Mouse (Mus musculus) limb, embryonic 14.5 days (tissue): ENCODE data around the gene Kcnk16. TPM values are rescaled to one million over a fixed set of nuclear protein-coding genes. Genes with fewer than 3 reads are reported as not detected.

Source experiments
- ATAC-seq: fragments of 200-750 bp; cut with Nextera tagmentation; 2 replicates; pipeline ENCODE4 v1.8.0; 2017; ENCODE audit warnings: low read depth, moderate number of reproducible peaks, moderate TSS enrichment; ENCODE audit not compliant: low FRiP score
- DNase-seq: peaks from one replicate; pipeline ENCODE4 v3.0.0-alpha.2; 2015; ENCODE audit warnings: low spot score
- H3K27ac ChIP-seq: fragments of 300-500 bp; sonication (generic); replicated peaks from 2 replicates; pipeline ENCODE4 v1.5.1; 2014; ENCODE audit warnings: low read depth, mild to moderate bottlenecking, low read length, moderate library complexity, mixed read lengths
- H3K27me3 ChIP-seq: fragments of 300-500 bp; sonication (generic); 2 replicates; pipeline ENCODE4 v1.6.1; 2014; ENCODE audit warnings: low read length, mixed read lengths; ENCODE audit not compliant: control insufficient read depth, insufficient read depth
- H3K36me3 ChIP-seq: fragments of 300-500 bp; sonication (generic); 2 replicates; pipeline ENCODE4 v1.6.1; 2014; ENCODE audit warnings: mild to moderate bottlenecking, low read length, moderate library complexity, mixed read lengths; ENCODE audit not compliant: control insufficient read depth, insufficient read depth
- H3K4me1 ChIP-seq: fragments of 300-500 bp; sonication (generic); 2 replicates; pipeline ENCODE4 v1.6.1; 2014; ENCODE audit warnings: antibody characterized with exemption, low read length, mixed read lengths; ENCODE audit not compliant: control insufficient read depth, insufficient read depth
- H3K4me2 ChIP-seq: fragments of 300-500 bp; sonication (generic); replicated peaks from 2 replicates; pipeline ENCODE4 v1.6.1; 2014; ENCODE audit warnings: low read depth, mild to moderate bottlenecking, low read length, moderate library complexity; ENCODE audit not compliant: severe bottlenecking
- H3K4me3 ChIP-seq: fragments of 300-500 bp; sonication (generic); replicated peaks from 2 replicates; pipeline ENCODE4 v1.5.1; 2014; ENCODE audit warnings: low read length
- H3K9ac ChIP-seq: fragments of 300-500 bp; sonication (generic); 2 replicates; pipeline ENCODE4 v1.6.1; 2014; ENCODE audit warnings: mild to moderate bottlenecking, low read depth, low read length, moderate library complexity; ENCODE audit not compliant: severe bottlenecking
- H3K9me3 ChIP-seq: fragments of 300-500 bp; sonication (generic); 2 replicates; pipeline ENCODE4 v1.6.1; 2016; ENCODE audit warnings: low read length; ENCODE audit not compliant: control insufficient read depth
- POLR2A ChIP-seq: fragments of 200-500 bp; IDR thresholded peaks from 2 replicates; pipeline ENCODE4 v1.8.0; 2012; ENCODE audit warnings: inconsistent platforms, mild to moderate bottlenecking, moderate library complexity, borderline replicate concordance; ENCODE audit not compliant: insufficient read depth, insufficient read length; ENCODE audit errors: extremely low read depth
- WGBS: fragments of 180-500 bp; shearing (Covaris S2); extraction: QIAGEN DNeasy Blood & Tissue Kit; methylation state at CpG from one replicate; pipeline ENCODE4 v1.1.7; 2014; 5-methylcytosine and 5-hydroxymethylcytosine counted together
- polyA plus RNA-seq, 2 experiments: library from polyadenylated mRNA; depleted of rRNA in 1 of 2; stranded (reverse) in 1 of 2; unstranded in 1 of 2; fragments of >200 nt; fragmentation: Nextera tagmentation in 1 of 2; extraction: Ambion mirVana in 1 of 2; gene quantifications; 2 replicates each; pipeline versions ENCODE4 v1.2.1 to v1.2.3; 2012 to 2014

The Kcnk16 gene
- polyA plus RNA-seq, 2 experiments, result not detected

DNA sequence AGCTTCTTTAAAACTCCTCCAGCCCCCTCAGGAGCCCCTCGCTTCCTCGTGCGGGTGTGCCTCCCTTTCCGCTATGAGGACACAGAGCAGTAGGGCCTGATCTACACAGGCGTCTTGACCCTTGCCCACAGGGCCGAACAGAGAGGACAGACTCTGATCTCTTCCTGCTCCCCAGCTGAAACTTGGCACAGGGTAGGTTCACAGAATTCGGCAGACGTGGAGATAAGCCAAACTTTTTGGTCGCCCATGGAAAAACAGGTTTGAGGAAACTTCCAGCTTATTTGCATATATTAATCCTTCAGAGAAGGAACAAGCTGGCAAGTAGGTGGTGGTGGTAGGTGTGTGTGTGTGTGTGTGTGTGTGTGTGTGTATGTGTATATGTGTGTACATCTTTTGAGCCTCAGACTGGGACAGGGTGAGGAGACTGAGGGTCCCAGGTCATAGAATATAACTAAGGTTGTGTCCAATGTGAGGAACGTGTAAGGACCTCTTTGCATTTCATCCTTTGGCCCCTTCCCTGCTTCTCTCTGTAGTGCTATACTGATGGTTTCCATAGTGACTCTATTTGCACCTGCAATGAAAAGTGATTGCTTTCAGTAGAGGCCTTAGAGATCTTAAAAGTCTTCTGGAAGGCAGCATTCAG, 44.3 kb downstream of the Kcnk16 start:
- DNase-seq, result no peak
- H3K4me1 ChIP-seq, result peaks cover 3% of the 10 kb centered on the region; the same call in 1 of the 2 replicates
- TF ChIP-seq POLR2A, result no peak
- no peaks in the 10 kb centered on the region for H3K9me3 ChIP-seq
- H3K36me3 ChIP-seq, result no peaks in the 10 kb centered on the region
- no peak overlapping the region for H3K27ac ChIP-seq
- H3K4me3 ChIP-seq, result no peak overlapping the region
- 76% methylated on average over 10 of the region's 10 CpGs for WGBS
- H3K9ac ChIP-seq, result no peak overlapping the region
- no peak for ATAC-seq
- no peak overlapping the region for H3K4me2 ChIP-seq
- H3K27me3 ChIP-seq, result no peaks in the 10 kb centered on the region

DNA sequence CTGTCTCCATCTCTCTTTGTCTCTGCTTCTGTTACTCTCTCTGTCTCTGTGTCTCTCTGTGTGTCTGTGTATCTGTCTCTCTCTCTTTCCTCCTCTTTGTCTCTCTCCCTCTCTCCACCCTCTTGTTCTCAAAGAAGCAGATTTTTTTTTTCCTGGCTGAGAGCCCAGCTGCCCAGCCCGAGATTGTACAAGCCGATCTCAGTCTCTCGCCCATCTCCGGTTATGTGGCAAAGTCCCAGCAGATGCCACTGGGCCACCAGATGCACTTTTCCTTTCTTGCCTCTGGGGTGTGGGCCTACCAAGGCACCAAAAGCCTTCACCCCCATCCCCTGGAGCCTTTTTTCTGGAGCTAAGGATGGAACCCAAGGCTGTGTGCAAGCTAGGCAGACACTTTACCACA, 44.8 kb downstream of the Kcnk16 start:
- TF ChIP-seq POLR2A, result no peak
- Histone ChIP-seq H3K36me3 (no peaks in the 10 kb centered on the region), H3K9me3 (no peaks in the 10 kb centered on the region), H3K4me1 (peaks cover 3% of the 10 kb centered on the region; the same call in 1 of the 2 replicates), H3K9ac (no peak overlapping the region), H3K4me2 (no peak overlapping the region), H3K4me3 (no peak overlapping the region), H3K27ac (no peak overlapping the region), H3K27me3 (no peaks in the 10 kb centered on the region)
- 71% methylated on average over 4 of the region's 4 CpGs for WGBS
- DNase-seq (no peak), ATAC-seq (no peak)

DNA sequence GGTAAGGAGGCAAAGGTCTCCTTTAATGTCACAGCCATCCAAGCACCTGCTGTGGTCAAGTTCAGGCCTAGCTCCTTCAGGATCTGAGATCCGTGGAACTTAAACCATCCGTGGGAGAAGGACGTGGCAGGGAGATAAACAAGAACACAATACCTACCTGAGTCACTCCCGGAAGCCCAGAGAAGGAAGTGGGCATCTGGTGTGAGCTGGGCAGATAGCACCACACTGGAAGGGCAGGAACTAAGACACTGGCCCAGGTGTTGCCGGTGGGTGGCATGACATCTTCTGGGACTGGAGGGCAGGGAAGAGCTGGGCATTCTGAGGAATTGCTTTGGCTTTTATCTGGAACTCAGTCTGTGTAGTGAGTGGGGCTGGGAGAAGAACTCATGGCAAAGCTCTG, 45.7 kb downstream of the Kcnk16 start:
- H3K4me3 ChIP-seq, result no peak overlapping the region
- H3K4me1 ChIP-seq, result peaks cover 3% of the 10 kb centered on the region; the same call in 1 of the 2 replicates
- no peak overlapping the region for H3K9ac ChIP-seq
- WGBS, result 90% methylated on average over 5 of the region's 5 CpGs
- H3K9me3 ChIP-seq, result no peaks in the 10 kb centered on the region
- TF ChIP-seq POLR2A, result no peak
- ATAC-seq (no peak), DNase-seq (no peak)
- no peaks in the 10 kb centered on the region for H3K27me3 ChIP-seq
- no peak overlapping the region for H3K4me2 ChIP-seq
- H3K27ac ChIP-seq, result no peak overlapping the region
- no peaks in the 10 kb centered on the region for H3K36me3 ChIP-seq

DNA sequence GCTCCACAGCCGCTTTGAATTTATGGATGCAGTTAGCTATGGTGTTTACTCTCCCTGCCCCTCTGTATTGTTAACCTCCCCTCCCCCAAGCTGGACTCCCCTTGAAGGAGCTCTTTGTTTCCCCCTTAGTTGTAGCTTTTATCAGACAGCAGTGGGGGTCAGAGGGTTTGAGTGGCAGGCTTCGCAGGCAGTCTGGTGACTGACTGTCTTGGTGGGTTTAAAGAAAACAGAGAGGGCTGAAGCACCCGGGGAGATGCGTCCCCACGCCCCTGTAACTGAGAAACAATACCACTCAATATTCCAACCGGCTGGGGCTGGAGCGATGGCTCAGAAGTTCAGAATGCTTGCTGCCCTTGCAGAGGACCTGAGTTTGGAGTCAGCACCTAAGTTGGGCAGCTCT, 47.9 kb downstream of the Kcnk16 start:
- TF ChIP-seq POLR2A, result no peak
- H3K9ac ChIP-seq, result no peak overlapping the region
- no peaks in the 10 kb centered on the region for H3K9me3 ChIP-seq
- ATAC-seq, result no peak
- H3K27ac ChIP-seq, result no peak overlapping the region
- H3K4me2 ChIP-seq, result no peak overlapping the region
- no peaks in the 10 kb centered on the region for H3K27me3 ChIP-seq
- H3K4me3 ChIP-seq, result no peak overlapping the region
- no peak for DNase-seq
- H3K4me1 ChIP-seq, result peaks cover 3% of the 10 kb centered on the region; the same call in 1 of the 2 replicates
- WGBS, result 78% methylated on average over 7 of the region's 7 CpGs
- no peaks in the 10 kb centered on the region for H3K36me3 ChIP-seq

DNA sequence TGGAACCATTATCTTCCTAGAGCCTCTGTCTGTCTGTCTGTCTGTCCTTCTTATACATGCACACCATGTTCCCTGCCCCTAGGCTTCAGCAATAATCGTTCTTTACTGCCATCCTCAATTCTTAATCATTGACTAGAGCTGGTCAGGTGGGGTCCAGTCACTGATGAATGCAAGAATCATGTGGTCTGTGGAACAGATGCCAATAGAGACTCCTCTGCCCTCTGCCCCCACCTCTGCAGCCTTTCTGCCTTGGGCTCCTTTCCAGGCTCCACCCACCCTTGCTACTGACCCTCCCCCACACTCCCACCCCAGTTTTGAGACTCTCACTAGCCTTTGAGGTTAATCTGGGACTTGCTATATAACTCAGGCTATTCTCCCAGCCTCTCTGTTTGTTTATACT, 49.1 kb downstream of the Kcnk16 start:
- ATAC-seq, result no peak
- no peak overlapping the region for H3K27ac ChIP-seq
- no peak for DNase-seq
- TF ChIP-seq POLR2A, result no peak
- no peaks in the 10 kb centered on the region for H3K36me3 ChIP-seq
- 69% methylated on average over 1 of the region's 1 CpGs for WGBS
- H3K4me2 ChIP-seq, result no peak overlapping the region
- H3K27me3 ChIP-seq, result no peaks in the 10 kb centered on the region
- no peak overlapping the region for H3K9ac ChIP-seq
- no peaks in the 10 kb centered on the region for H3K4me1 ChIP-seq
- H3K4me3 ChIP-seq, result no peak overlapping the region
- no peaks in the 10 kb centered on the region for H3K9me3 ChIP-seq
